Mouse (Mus musculus) kidney, postnatal 25 days (tissue): ENCODE measurements around the gene Tardbp.

Experiments
- DNase-seq, 2 experiments: peaks; one replicate each; pipeline ENCODE4 v3.0.0; 2021; ENCODE audit warnings: mixed read lengths in 2 of 2

The Tardbp gene

GRCm38 (mm10) chr4:148638302-148638701 is 11.5 kb upstream of the Tardbp start:
- DNase-seq: no peak

- no peak for DNase-seq
These were observed 8.5 kb upstream of the Tardbp start for GRCm38 (mm10) chr4:148635309-148635708.

DNA sequence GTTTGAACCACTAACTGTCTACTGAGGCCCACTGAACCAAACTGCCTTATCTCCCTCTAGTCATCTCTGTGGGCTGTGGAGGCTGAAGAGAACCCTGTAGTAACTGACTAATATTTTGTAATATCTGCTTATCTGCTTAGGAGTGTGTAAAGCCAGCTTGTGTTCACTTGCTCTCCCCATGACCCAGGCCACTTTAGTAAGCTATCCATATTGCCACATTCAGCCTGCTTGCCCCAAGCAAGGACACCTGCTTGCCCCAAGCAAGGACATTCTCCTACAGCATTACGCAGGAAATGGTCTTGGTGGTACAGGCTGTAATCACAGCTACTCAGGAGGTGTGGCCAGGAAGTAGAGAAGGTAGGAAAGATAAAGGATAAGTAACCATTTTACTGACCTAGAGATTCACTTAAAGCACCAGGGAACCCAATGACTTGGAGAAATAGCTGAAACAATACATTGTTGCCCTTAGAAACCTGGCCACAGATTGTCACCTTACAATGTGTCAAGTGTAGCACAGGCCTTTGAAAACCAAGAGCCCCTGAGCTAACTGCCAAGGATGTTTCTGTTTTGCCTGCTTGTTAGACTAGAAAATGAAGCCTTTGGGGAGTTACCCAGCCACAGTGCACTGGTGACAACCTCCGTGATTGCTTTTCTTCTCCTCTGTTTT is 6.7 kb upstream of the Tardbp start:
- no peak for DNase-seq

GRCm38 (mm10) chr4:148632013-148632692 is 5.3 kb upstream of the Tardbp start:
- DNase-seq: peak in 1 of 2 experiments; percentile 58

- peak in 1 of 2 experiments; percentile 9 for DNase-seq
These were observed 427 bp upstream of the Tardbp start for GRCm38 (mm10) chr4:148627246-148627645.

GRCm38 (mm10) chr4:148625756-148626622 is 830 bp downstream of the Tardbp start:
- peak; percentile 55 to 69 for DNase-seq

GRCm38 (mm10) chr4:148625010-148625409 is 1.8 kb downstream of the Tardbp start:
- peak in 1 of 2 experiments; percentile 17 for DNase-seq

DNA sequence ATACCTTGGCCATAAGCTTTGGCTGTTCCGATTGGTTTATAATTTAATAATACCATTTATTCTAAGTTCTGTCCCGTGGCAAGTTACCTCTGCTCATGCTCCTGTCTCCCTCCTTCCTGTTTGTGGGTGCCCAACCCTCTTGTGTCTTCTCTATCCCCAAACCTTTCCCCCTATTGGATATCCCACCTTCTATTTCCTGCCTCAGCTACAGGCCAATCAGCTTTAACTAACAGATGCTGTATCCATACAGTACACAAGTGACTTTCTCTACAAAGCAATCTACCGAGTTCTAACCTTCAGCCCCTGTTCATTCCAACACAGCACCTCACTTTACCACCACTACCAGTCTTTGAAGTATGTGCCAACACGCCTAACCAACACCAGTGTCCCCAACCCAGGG is 3.2 kb downstream of the Tardbp start:
- DNase-seq: peak in 1 of 2 experiments; percentile 12

DNA sequence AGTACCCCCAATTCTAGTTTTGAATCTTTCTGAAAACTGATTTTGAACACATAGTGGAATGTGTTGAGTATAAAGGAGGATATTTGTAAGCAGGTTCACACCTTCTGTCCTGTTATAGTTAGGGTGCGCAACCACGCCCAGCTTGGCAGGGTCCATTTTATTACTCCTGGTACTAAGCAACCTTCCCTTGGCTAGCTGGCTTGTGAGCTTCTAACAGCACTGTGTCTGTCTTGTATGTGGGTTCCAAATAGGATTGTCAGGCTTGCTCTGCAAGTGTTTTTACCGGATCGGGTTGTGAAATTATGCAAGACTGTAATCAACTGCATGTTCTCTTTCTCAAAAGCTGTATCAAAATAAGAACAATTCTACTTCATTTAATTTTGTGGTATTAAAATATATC is 4.3 kb downstream of the Tardbp start:
- DNase-seq: no peak

GRCm38 (mm10) chr4:148620718-148621117 is 6.1 kb downstream of the Tardbp start:
- no peak for DNase-seq

GRCm38 (mm10) chr4:148619805-148620204 is 7.0 kb downstream of the Tardbp start:
- no peak for DNase-seq

GRCm38 (mm10) chr4:148613738-148614137 is 13.1 kb downstream of the Tardbp start:
- DNase-seq: no peak

- no peak for DNase-seq
These were observed 14.3 kb downstream of the Tardbp start for GRCm38 (mm10) chr4:148612557-148612956.

DNA sequence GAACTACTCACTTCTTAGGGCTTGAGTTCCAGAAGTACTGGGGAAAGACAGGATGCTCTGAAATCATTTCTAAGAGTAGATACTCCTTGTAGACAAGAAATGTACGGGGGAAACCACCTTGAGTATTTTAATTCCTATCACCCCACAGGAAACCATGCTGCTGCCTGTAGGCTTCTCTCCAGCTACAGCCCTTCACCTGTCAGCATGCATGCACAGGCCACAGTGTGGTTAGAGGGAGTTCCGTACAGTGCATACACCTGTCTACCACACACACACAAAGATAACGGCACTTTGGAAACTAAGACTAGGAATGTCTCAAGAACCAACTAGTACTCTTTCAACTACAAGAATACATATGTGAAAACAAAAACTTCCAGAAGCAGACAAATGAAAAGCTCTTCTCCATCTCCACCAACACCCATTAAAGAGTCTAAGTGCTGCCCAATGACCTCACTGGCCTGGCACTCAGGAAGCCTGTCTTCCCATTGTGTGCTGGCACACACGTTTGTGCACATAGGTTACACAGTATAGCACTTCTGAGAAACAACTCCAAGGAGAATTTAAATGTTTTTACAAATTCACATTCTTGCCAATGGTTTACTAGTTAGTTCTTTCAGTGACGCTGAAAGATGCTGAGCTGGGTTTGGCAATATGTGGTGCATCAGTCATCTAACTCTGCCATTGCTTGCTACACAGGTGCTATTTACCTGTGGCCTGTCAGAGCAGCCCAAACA is 16.0 kb downstream of the Tardbp start:
- no peak for DNase-seq

- peak in 1 of 2 experiments; percentile 60 for DNase-seq
These were observed 17.0 kb downstream of the Tardbp start for GRCm38 (mm10) chr4:148609805-148610204.

GRCm38 (mm10) chr4:148607758-148608157 is 19.1 kb downstream of the Tardbp start:
- peak; percentile 87 to 90 for DNase-seq

GRCm38 (mm10) chr4:148604541-148605165 is 22.2 kb downstream of the Tardbp start:
- peak; percentile 78 to 84 for DNase-seq

GRCm38 (mm10) chr4:148604141-148604540 is 22.7 kb downstream of the Tardbp start:
- DNase-seq: no peak

DNA sequence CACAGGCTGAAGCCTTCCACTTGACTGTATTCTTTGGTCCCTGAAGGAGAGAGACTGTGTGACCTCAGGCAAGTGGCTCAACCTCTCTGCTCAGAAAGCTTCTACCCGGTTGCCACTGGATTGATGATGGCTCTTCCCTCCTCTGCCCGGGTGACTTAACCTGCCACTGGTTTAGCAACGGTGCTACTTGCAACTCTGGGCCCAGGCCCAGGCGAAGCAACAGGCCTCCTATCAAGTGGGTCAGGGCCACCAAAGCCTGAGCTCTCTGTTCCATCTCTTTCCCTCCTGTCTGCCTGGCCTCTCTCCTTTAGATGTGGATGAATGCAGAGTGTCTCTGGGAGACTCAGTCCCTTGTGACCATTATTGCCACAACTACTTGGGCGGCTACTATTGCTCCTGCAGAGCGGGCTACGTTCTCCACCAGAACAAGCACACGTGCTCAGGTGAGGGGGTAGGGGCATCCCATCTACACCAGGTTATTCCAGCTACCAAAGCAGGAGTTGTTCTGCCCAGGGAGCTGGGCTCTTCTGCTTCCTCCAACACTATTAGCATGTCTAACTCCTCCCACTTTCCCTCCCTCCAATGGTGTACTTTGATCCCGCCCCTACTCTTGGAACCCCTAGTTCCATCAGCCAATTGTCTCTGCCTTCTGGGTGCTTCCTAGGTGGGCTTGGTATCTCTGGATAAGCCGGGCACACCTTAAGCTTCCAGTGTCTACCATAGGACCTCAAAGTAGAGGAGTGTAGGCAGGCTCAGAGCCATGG is 23.3 kb downstream of the Tardbp start:
- DNase-seq: peak in 1 of 2 experiments; percentile 29

- peak in 1 of 2 experiments; percentile 35 for DNase-seq
These were observed 24.3 kb downstream of the Tardbp start, which contains the start of gene Masp2 for GRCm38 (mm10) chr4:148602357-148603120. TSS of gene Masp2 (plus strand) at chr4:148602554.
